Mouse (Mus musculus): Measurements from ENCODE around the gene B4galnt3.

The B4galnt3 gene

GRCm38 (mm10) chr6:120274887-120275286, 19.5 kb downstream of the B4galnt3 start:
- no peak for DNase-seq (ENCODE audit: low spot score in 2 of 2)

GRCm38 (mm10) chr6:120274181-120274580, 20.2 kb downstream of the B4galnt3 start:
- DNase-seq (ENCODE audit: low spot score in 2 of 2) = no peak

- no peak for DNase-seq (ENCODE audit: low spot score in 2 of 2)
Measured at GRCm38 (mm10) chr6:120264151-120264550, 30.2 kb downstream of the B4galnt3 start.

GRCm38 (mm10) chr6:120263608-120264007, 30.8 kb downstream of the B4galnt3 start:
- no peak for DNase-seq (ENCODE audit: low spot score in 2 of 2)

GRCm38 (mm10) chr6:120262886-120263531, 31.4 kb downstream of the B4galnt3 start:
- no peak for DNase-seq (ENCODE audit: low spot score in 2 of 2)

GRCm38 (mm10) chr6:120259481-120259880, 34.9 kb downstream of the B4galnt3 start:
- no peak for DNase-seq (ENCODE audit: low spot score in 2 of 2)

GRCm38 (mm10) chr6:120256431-120256935, 37.9 kb downstream of the B4galnt3 start:
- no peak for DNase-seq (ENCODE audit: low spot score in 2 of 2)

GRCm38 (mm10) chr6:120255701-120256100, 38.7 kb downstream of the B4galnt3 start:
- DNase-seq (ENCODE audit: low spot score in 2 of 2) = no peak

GRCm38 (mm10) chr6:120255144-120255543, 39.2 kb downstream of the B4galnt3 start:
- no peak for DNase-seq (ENCODE audit: low spot score in 2 of 2)

- DNase-seq (ENCODE audit: low spot score in 2 of 2) = no peak
Measured at GRCm38 (mm10) chr6:120254640-120255039, 39.7 kb downstream of the B4galnt3 start.

GRCm38 (mm10) chr6:120252741-120253140, 41.6 kb downstream of the B4galnt3 start:
- DNase-seq (ENCODE audit: low spot score in 2 of 2) = no peak

- DNase-seq (ENCODE audit: low spot score in 2 of 2) = no peak
Measured at GRCm38 (mm10) chr6:120251010-120251409, 43.3 kb downstream of the B4galnt3 start.

GRCm38 (mm10) chr6:120249831-120250230, 44.5 kb downstream of the B4galnt3 start:
- no peak for DNase-seq (ENCODE audit: low spot score in 2 of 2)

GRCm38 (mm10) chr6:120246676-120247075, 47.7 kb downstream of the B4galnt3 start:
- DNase-seq (ENCODE audit: low spot score in 2 of 2) = no peak

- no peak for DNase-seq (ENCODE audit: low spot score in 2 of 2)
Measured at GRCm38 (mm10) chr6:120243250-120243649, 51.1 kb downstream of the B4galnt3 start.

GRCm38 (mm10) chr6:120242530-120242929, 51.8 kb downstream of the B4galnt3 start:
- DNase-seq (ENCODE audit: low spot score in 2 of 2) = no peak

- no peak for DNase-seq (ENCODE audit: low spot score in 2 of 2)
Measured at GRCm38 (mm10) chr6:120241453-120241852, 52.9 kb downstream of the B4galnt3 start.

GRCm38 (mm10) chr6:120240461-120240860, 53.9 kb downstream of the B4galnt3 start:
- no peak for DNase-seq (ENCODE audit: low spot score in 2 of 2)

GRCm38 (mm10) chr6:120235874-120236273, 58.5 kb downstream of the B4galnt3 start:
- no peak for DNase-seq (ENCODE audit: low spot score in 2 of 2)

- no peak for DNase-seq (ENCODE audit: low spot score in 2 of 2)
Measured at GRCm38 (mm10) chr6:120232885-120233284, 61.5 kb downstream of the B4galnt3 start.

GRCm38 (mm10) chr6:120230441-120230840, 63.9 kb downstream of the B4galnt3 start:
- no peak for DNase-seq (ENCODE audit: low spot score in 2 of 2)

- no peak for DNase-seq (ENCODE audit: low spot score in 2 of 2)
Measured at GRCm38 (mm10) chr6:120229806-120230205, 64.6 kb downstream of the B4galnt3 start.

GRCm38 (mm10) chr6:120227068-120227467, 67.3 kb downstream of the B4galnt3 start:
- no peak for DNase-seq (ENCODE audit: low spot score in 2 of 2)

GRCm38 (mm10) chr6:120225355-120225754, 69.0 kb downstream of the B4galnt3 start:
- no peak for DNase-seq (ENCODE audit: low spot score in 2 of 2)

Measured in frontal cortex, postnatal 14 days (tissue).